15 mouse cellular contexts compared by ENCODE assay signal in the genomic region with DNA sequence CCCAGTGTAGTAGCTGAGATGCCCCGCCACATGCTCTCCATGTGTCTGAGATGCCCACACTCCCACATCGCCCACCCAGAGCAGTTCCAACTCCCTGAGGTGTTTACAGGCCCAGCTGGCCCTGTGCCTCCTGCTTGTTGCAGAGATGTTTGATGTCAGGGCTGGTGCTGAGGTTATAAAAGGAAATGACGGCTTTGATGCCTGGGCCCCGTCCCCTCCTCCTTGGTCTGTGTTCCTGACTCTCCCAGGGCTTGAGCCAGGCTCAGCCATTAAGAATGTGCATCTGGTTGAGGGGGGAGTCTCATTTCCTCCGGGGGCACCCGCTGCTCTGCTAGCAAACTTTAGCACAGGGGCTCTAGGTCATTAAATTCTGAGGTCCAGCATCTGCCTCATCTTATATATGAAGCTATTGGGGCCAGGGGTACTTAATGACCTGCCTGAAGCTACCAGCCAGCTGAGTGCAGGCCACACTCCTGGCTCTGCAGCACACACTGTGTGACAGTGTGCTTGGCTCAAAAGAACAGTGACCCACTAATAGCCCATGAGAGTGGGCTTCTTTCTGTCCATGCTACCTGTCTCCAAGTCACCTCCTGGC.
DNase-seq lines count a peak whose midpoint lies in the region; ATAC-seq lines count a peak whose summit lies in the region.
"Had no signal": no experiment of that assay in that cellular context is flagged by ENCODE, and none has a peak within 500 bp of the region (broad histone marks: within the 10 kb centered on the region; RNA-seq: fewer than 3 reads in every experiment).

No protein-coding gene starts in this region.

- H3K27me3 ChIP-seq in heart, embryonic 13.5 days (replicated peaks): no peaks in the 10 kb centered on the region
- H3K27me3 ChIP-seq in limb, embryonic 10.5 days (ENCODE audit: low read depth, poor library complexity, severe bottlenecking): no peaks in the 10 kb centered on the region
- H3K27me3 ChIP-seq in hindbrain, embryonic 13.5 days: no peaks in the 10 kb centered on the region
- H3K27me3 ChIP-seq in liver, embryonic 12.5 days (replicated peaks): no peaks in the 10 kb centered on the region
- H3K27me3 ChIP-seq: forebrain, embryonic 12.5 days; midbrain, embryonic 12.5 days had no signal

- peaks cover 12% of the 10 kb centered on the region for H3K4me1 ChIP-seq in heart, embryonic 13.5 days
- peaks cover 58% of the 10 kb centered on the region for H3K4me1 ChIP-seq in limb, embryonic 10.5 days
- no peaks in the 10 kb centered on the region for H3K4me1 ChIP-seq in hindbrain, embryonic 13.5 days (replicated peaks)
- H3K4me1 ChIP-seq in liver, embryonic 12.5 days: no peaks in the 10 kb centered on the region
- H3K4me1 ChIP-seq: forebrain, embryonic 12.5 days; midbrain, embryonic 12.5 days had no signal

- 0 out of 2 replicates have a peak overlapping the region, but pooled peaks have one; percentile 42 for H3K27ac ChIP-seq in heart, embryonic 13.5 days (replicated peaks)
- peak overlapping the region; percentile 84 for H3K27ac ChIP-seq in limb, embryonic 10.5 days
- no peak overlapping the region for H3K27ac ChIP-seq in hindbrain, embryonic 13.5 days
- no peak overlapping the region for H3K27ac ChIP-seq in liver, embryonic 12.5 days
- H3K27ac ChIP-seq: forebrain, embryonic 12.5 days; midbrain, embryonic 12.5 days had no signal

- 62% methylated on average over 6 of the region's 6 CpGs for WGBS in heart, embryonic 13.5 days
- WGBS in limb, embryonic 10.5 days: 13% methylated on average over 6 of the region's 6 CpGs
- WGBS in hindbrain, embryonic 13.5 days: 68% methylated on average over 6 of the region's 6 CpGs
- 62% methylated on average over 6 of the region's 6 CpGs for WGBS in liver, embryonic 12.5 days (ENCODE audit: insufficient replicate concordance)

- H3K36me3 ChIP-seq in heart, embryonic 13.5 days: peaks cover 88% of the 10 kb centered on the region
- peaks cover 32% of the 10 kb centered on the region for H3K36me3 ChIP-seq in limb, embryonic 10.5 days
- no peaks in the 10 kb centered on the region for H3K36me3 ChIP-seq in hindbrain, embryonic 13.5 days
- H3K36me3 ChIP-seq in liver, embryonic 12.5 days: no peaks in the 10 kb centered on the region
- H3K36me3 ChIP-seq: forebrain, embryonic 12.5 days; midbrain, embryonic 12.5 days had no signal

- ATAC-seq in heart, embryonic 13.5 days (ENCODE audit: extremely low read depth, insufficient number of reproducible peaks, low FRiP score, low TSS enrichment): no peak
- no peak for ATAC-seq in hindbrain, embryonic 13.5 days (ENCODE audit: low FRiP score)
- ATAC-seq in liver, embryonic 12.5 days: no peak
- ATAC-seq: inflammation-experienced regulatory T-cells, adult 6 months had no signal

- no peak overlapping the region for H3K4me2 ChIP-seq in heart, embryonic 13.5 days
- no peak overlapping the region for H3K4me2 ChIP-seq in hindbrain, embryonic 13.5 days
- no peak overlapping the region for H3K4me2 ChIP-seq in liver, embryonic 12.5 days
- H3K4me2 ChIP-seq: forebrain, embryonic 12.5 days; liver, embryonic 11.5 days; midbrain, embryonic 12.5 days had no signal

- no peaks in the 10 kb centered on the region for H3K9me3 ChIP-seq in heart, embryonic 13.5 days
- no peaks in the 10 kb centered on the region for H3K9me3 ChIP-seq in limb, embryonic 10.5 days (replicated peaks)
- H3K9me3 ChIP-seq in hindbrain, embryonic 13.5 days: no peaks in the 10 kb centered on the region
- no peaks in the 10 kb centered on the region for H3K9me3 ChIP-seq in liver, embryonic 12.5 days (replicated peaks)
- H3K9me3 ChIP-seq: forebrain, embryonic 12.5 days; midbrain, embryonic 12.5 days had no signal

- H3K4me3 ChIP-seq in heart, embryonic 13.5 days: no peak overlapping the region
- no peak overlapping the region for H3K4me3 ChIP-seq in limb, embryonic 10.5 days
- H3K4me3 ChIP-seq in hindbrain, embryonic 13.5 days: no peak overlapping the region
- no peak overlapping the region for H3K4me3 ChIP-seq in liver, embryonic 12.5 days
- H3K4me3 ChIP-seq: forebrain, embryonic 12.5 days; midbrain, embryonic 12.5 days had no signal

- H3K9ac ChIP-seq in heart, embryonic 13.5 days: no peak overlapping the region
- H3K9ac ChIP-seq in hindbrain, embryonic 13.5 days: no peak overlapping the region
- no peak overlapping the region for H3K9ac ChIP-seq in liver, embryonic 12.5 days
- H3K9ac ChIP-seq: forebrain, embryonic 12.5 days; midbrain, embryonic 12.5 days had no signal

- DNase-seq in heart, postnatal 36 days: no peak
- DNase-seq in right cerebral cortex, adult 18-20 months: peak; percentile 10
- DNase-seq in right cerebral cortex, postnatal 14 days: no peak
- DNase-seq in limb, embryonic 10.5 days (ENCODE audit: low spot score): peak; percentile 78
- DNase-seq in thymus, postnatal 4 days: peak; percentile 39
- DNase-seq: adrenal gland, postnatal 25 days; cerebellum, postnatal 25 days; lung, postnatal 14 days had no signal

- intact Hi-C loops in heart, postnatal 36 days (cut with DNase I): no loop called here

Comparison
In these comparisons a context has a peak if more than half of its experiments do, and no peak if none do; other contexts are left out.
1. DNase-seq: peak in right cerebral cortex, adult 18-20 months (single experiment), limb, embryonic 10.5 days (single experiment) and thymus, postnatal 4 days (single experiment); none in heart, postnatal 36 days (0 of 2) and right cerebral cortex, postnatal 14 days (single experiment).
2. H3K27ac ChIP-seq: peak in heart, embryonic 13.5 days (single experiment) and limb, embryonic 10.5 days (single experiment); none in hindbrain, embryonic 13.5 days (single experiment) and liver, embryonic 12.5 days (single experiment).